Mouse (Mus musculus): ENCODE data around the gene Foxr1. TPM values are rescaled to one million over a fixed set of nuclear protein-coding genes. Genes with fewer than 3 reads are reported as not detected.
"Not testable (repeated sequence)": the region's sequence is repeated elsewhere in the genome, so short reads cannot be mapped to it uniquely, and the experiment has no call there.

Gene Foxr1
- total RNA-seq, 2 experiments from 2014 or later = not detected

- Histone ChIP-seq H3K27ac (no peak overlapping the region), H3K4me3 (no peak overlapping the region)
- TF ChIP-seq CTCF (IDR thresholded peaks at IDR 0.05) = no peak
- intact Hi-C loops (cut with DNase I) = no loop called here
- no peak for DNase-seq (ENCODE audit: extremely low spot score in 1 of 2, low spot score in 2 of 2)
Observed at GRCm38 (mm10) chr9:44423576-44423975, 17.4 kb downstream of the Foxr1 start.

- TF ChIP-seq CTCF (IDR thresholded peaks at IDR 0.05) = no peak
- DNase-seq (ENCODE audit: extremely low spot score in 1 of 2, low spot score in 2 of 2) = no peak
- intact Hi-C loops (cut with DNase I) = no loop called here
- Histone ChIP-seq H3K4me3 (no peak overlapping the region), H3K27ac (no peak overlapping the region)
Observed at GRCm38 (mm10) chr9:44420280-44420898, 20.5 kb downstream of the Foxr1 start.

- DNase-seq (ENCODE audit: extremely low spot score in 1 of 2, low spot score in 2 of 2); intact Hi-C loops (cut with DNase I): not testable (repeated sequence)
Observed at GRCm38 (mm10) chr9:44419730-44420129, 21.2 kb downstream of the Foxr1 start.

GRCm38 (mm10) chr9:44418519-44419385 lies 22.2 kb downstream of the Foxr1 start, which contains the start of gene Ccdc84:
Ccdc84 (minus strand) TSS chr9:44418569.
- DNase-seq (ENCODE audit: extremely low spot score in 1 of 2, low spot score in 2 of 2) = no peak
- Histone ChIP-seq H3K4me3 (peak within 1 kb of the TSS; percentile 79), H3K27ac (peak within 1 kb of the TSS; percentile 88)
- no peak for TF ChIP-seq CTCF (IDR thresholded peaks at IDR 0.05)
- intact Hi-C loops (cut with DNase I) = no loop called here

More at GRCm38 (mm10) chr9:44419730-44420129, 21.2 kb downstream of the Foxr1 start:
- not testable (repeated sequence) for H3K4me3 ChIP-seq, H3K27ac ChIP-seq

- H3K4me3 ChIP-seq = peak overlapping the region; percentile 79
- DNase-seq (ENCODE audit: extremely low spot score in 1 of 2, low spot score in 2 of 2) = peak; percentile 94 to 96
- intact Hi-C loops (cut with DNase I) = no loop called here
- H3K27ac ChIP-seq = peak overlapping the region; percentile 88
- peak; percentile 93 for TF ChIP-seq CTCF (IDR thresholded peaks at IDR 0.05)
Observed at GRCm38 (mm10) chr9:44417892-44418363, 23.0 kb downstream of the Foxr1 start.

- Histone ChIP-seq H3K4me3 (peak overlapping the region; percentile 79), H3K27ac (peak overlapping the region; percentile 88)
- intact Hi-C loops (cut with DNase I) = no loop called here
- DNase-seq (ENCODE audit: extremely low spot score in 1 of 2, low spot score in 2 of 2) = no peak
- TF ChIP-seq CTCF (IDR thresholded peaks at IDR 0.05) = no peak
Observed at GRCm38 (mm10) chr9:44417156-44417891, 23.6 kb downstream of the Foxr1 start.

- H3K4me3 ChIP-seq = no peak overlapping the region
- DNase-seq (ENCODE audit: extremely low spot score in 1 of 2, low spot score in 2 of 2) = no peak
- H3K27ac ChIP-seq = no peak overlapping the region
- intact Hi-C loops (cut with DNase I) = no loop called here
- no peak for TF ChIP-seq CTCF (IDR thresholded peaks at IDR 0.05)
Observed at GRCm38 (mm10) chr9:44412781-44413180, 28.2 kb downstream of the Foxr1 start.

- DNase-seq (ENCODE audit: extremely low spot score in 1 of 2, low spot score in 2 of 2) = no peak
- intact Hi-C loops (cut with DNase I) = no loop called here
- no peak overlapping the region for H3K4me3 ChIP-seq
- no peak overlapping the region for H3K27ac ChIP-seq
- TF ChIP-seq CTCF (IDR thresholded peaks at IDR 0.05) = no peak
Observed at GRCm38 (mm10) chr9:44412306-44412705, 28.6 kb downstream of the Foxr1 start.

- H3K27ac ChIP-seq = no peak overlapping the region
- intact Hi-C loops (cut with DNase I) = no loop called here
- DNase-seq (ENCODE audit: extremely low spot score in 1 of 2, low spot score in 2 of 2) = no peak
- no peak overlapping the region for H3K4me3 ChIP-seq
- TF ChIP-seq CTCF (IDR thresholded peaks at IDR 0.05) = no peak
Observed at GRCm38 (mm10) chr9:44411601-44412130, 29.3 kb downstream of the Foxr1 start.

- TF ChIP-seq CTCF (IDR thresholded peaks at IDR 0.05) = no peak
- Histone ChIP-seq H3K27ac (no peak overlapping the region), H3K4me3 (no peak overlapping the region)
- no peak for DNase-seq (ENCODE audit: extremely low spot score in 1 of 2, low spot score in 2 of 2)
- intact Hi-C loops (cut with DNase I) = no loop called here
Observed at GRCm38 (mm10) chr9:44410647-44411336, 30.1 kb downstream of the Foxr1 start.

GRCm38 (mm10) chr9:44408693-44409092 lies 32.2 kb downstream of the Foxr1 start:
- intact Hi-C loops (cut with DNase I); DNase-seq (ENCODE audit: extremely low spot score in 1 of 2, low spot score in 2 of 2); H3K27ac ChIP-seq: not testable (repeated sequence)
- peak overlapping the region; percentile 86; the same call in 1 of the 2 replicates for H3K4me3 ChIP-seq
